16 mouse cellular contexts compared by ENCODE assay signal in the genomic region with DNA sequence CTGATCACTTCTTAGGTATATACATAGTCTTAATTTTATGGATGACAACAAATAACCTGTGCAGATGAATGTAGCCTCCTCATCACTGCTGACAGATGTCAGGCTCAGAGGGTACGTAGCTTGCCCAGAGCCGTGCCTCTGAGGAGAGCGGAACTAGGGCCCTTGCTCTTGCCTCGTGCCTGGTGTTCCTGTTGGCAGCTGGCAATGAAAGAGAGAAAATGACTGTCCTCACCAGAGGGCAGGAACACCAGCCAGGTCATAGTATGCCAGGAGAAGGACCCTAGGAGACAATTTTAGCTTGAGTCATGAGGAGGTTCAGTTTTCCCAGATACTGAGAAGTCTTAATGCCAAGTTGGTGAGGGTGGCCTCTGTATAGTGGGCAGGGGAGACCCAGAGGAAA. TPM values are rescaled to one million over a fixed set of nuclear protein-coding genes. Genes with fewer than 3 reads are reported as not detected.
"Had no signal": no experiment of that assay in that cellular context is flagged by ENCODE, and none has a peak within 500 bp of the region (broad histone marks: within the 10 kb centered on the region; RNA-seq: fewer than 3 reads in every experiment).

No protein-coding gene starts in this region.

- DNase-seq: kidney, postnatal 25 days; layer of hippocampus, adult 9-11 months; liver; liver, embryonic 13.5 days; lung, adult 2 months; lung, postnatal 14 days; lung, postnatal 4 days; midbrain, embryonic 14.5 days; thymus, adult 18-20 months; thymus, postnatal 36 days had no signal

- H3K4me1 ChIP-seq: limb, embryonic 13.5 days; liver, embryonic 13.5 days had no signal

- H3K27ac ChIP-seq: kidney, postnatal 0 days; layer of hippocampus, adult 2 months; limb, embryonic 10.5 days; limb, embryonic 13.5 days; liver, embryonic 13.5 days had no signal

- H3K4me2 ChIP-seq: limb, embryonic 13.5 days; liver, embryonic 13.5 days; midbrain, embryonic 11.5 days had no signal

- H3K9ac ChIP-seq: limb, embryonic 13.5 days; liver, embryonic 13.5 days had no signal

- H3K4me3 ChIP-seq: layer of hippocampus, adult 2 months; limb, embryonic 10.5 days; limb, embryonic 13.5 days; liver, embryonic 13.5 days had no signal

- H3K27me3 ChIP-seq: limb, embryonic 13.5 days; liver, embryonic 13.5 days had no signal

- H3K9me3 ChIP-seq: limb, embryonic 10.5 days; liver, embryonic 13.5 days had no signal

- H3K36me3 ChIP-seq: liver, embryonic 13.5 days had no signal

RNA-seq across cellular contexts. Expression of a gene that starts 48.1 kb away (rescaled TPM):
- total RNA-seq: megakaryocyte-erythroid progenitor cell, adult 5-6 weeks had no signal
